In genomic region chr2:102294827-102295270, GRCm38 (mm10) we compare ENCODE assay signal across 10 mouse cellular contexts.
DNase-seq lines count a peak whose midpoint lies in the region; ATAC-seq lines count a peak whose summit lies in the region.
"Had no signal": no experiment of that assay in that cellular context is flagged by ENCODE, and none has a peak within 500 bp of the region (broad histone marks: within the 10 kb centered on the region; RNA-seq: fewer than 3 reads in every experiment).

No protein-coding gene starts in this region.

- 0 out of 2 replicates have a peak, but pooled peaks have one; percentile 23 for ATAC-seq in megakaryocyte, adult 5-6 weeks (ENCODE audit: poor library complexity, severe bottlenecking)
- ATAC-seq in liver, embryonic 11.5 days (replicated peaks; ENCODE audit: low FRiP score), result no peak
- no peak for ATAC-seq in hindbrain, embryonic 12.5 days (ENCODE audit: low FRiP score)
- ATAC-seq in midbrain, embryonic 15.5 days (replicated peaks), result no peak
- ATAC-seq: forebrain, embryonic 13.5 days had no signal

- peak; percentile 18 for DNase-seq in lung, postnatal 10 days
- DNase-seq in lung, adult 18-20 months, result no peak
- peak; percentile 29 for DNase-seq in embryo, embryonic 11.5 days (ENCODE audit: low read depth, low spot score)
- DNase-seq in heart, adult 9 months (ENCODE audit: low spot score in 2 of 2), result peak; percentile 61 to 76
- DNase-seq in liver, embryonic 11.5 days (ENCODE audit: low spot score), result no peak

- no peaks in the 10 kb centered on the region for H3K27me3 ChIP-seq in liver, embryonic 11.5 days (replicated peaks; ENCODE audit: control insufficient read depth, insufficient read depth, low read length)
- no peaks in the 10 kb centered on the region for H3K27me3 ChIP-seq in hindbrain, embryonic 12.5 days
- no peaks in the 10 kb centered on the region for H3K27me3 ChIP-seq in midbrain, embryonic 15.5 days (replicated peaks)
- H3K27me3 ChIP-seq: forebrain, embryonic 13.5 days; liver, embryonic 15.5 days had no signal

- H3K27ac ChIP-seq in liver, embryonic 11.5 days (ENCODE audit: low read depth, low read length), result no peak overlapping the region
- no peak overlapping the region for H3K27ac ChIP-seq in hindbrain, embryonic 12.5 days
- H3K27ac ChIP-seq in midbrain, embryonic 15.5 days, result no peak overlapping the region
- H3K27ac ChIP-seq: forebrain, embryonic 13.5 days; liver, embryonic 15.5 days had no signal

- no peak overlapping the region for H3K4me2 ChIP-seq in liver, embryonic 11.5 days
- no peak overlapping the region for H3K4me2 ChIP-seq in hindbrain, embryonic 12.5 days (replicated peaks)
- no peak overlapping the region for H3K4me2 ChIP-seq in midbrain, embryonic 15.5 days
- H3K4me2 ChIP-seq: forebrain, embryonic 13.5 days; liver, embryonic 15.5 days had no signal

- no peaks in the 10 kb centered on the region for H3K36me3 ChIP-seq in liver, embryonic 11.5 days (ENCODE audit: control insufficient read depth, insufficient read depth, low read length)
- no peaks in the 10 kb centered on the region for H3K36me3 ChIP-seq in hindbrain, embryonic 12.5 days
- H3K36me3 ChIP-seq in midbrain, embryonic 15.5 days (replicated peaks), result no peaks in the 10 kb centered on the region
- H3K36me3 ChIP-seq: liver, embryonic 15.5 days had no signal

- no peaks in the 10 kb centered on the region for H3K9me3 ChIP-seq in liver, embryonic 11.5 days (ENCODE audit: control insufficient read depth, low read length)
- no peaks in the 10 kb centered on the region for H3K9me3 ChIP-seq in hindbrain, embryonic 12.5 days (replicated peaks)
- no peaks in the 10 kb centered on the region for H3K9me3 ChIP-seq in midbrain, embryonic 15.5 days
- H3K9me3 ChIP-seq: forebrain, embryonic 13.5 days; liver, embryonic 15.5 days had no signal

- 47% methylated on average over 6 of the region's 6 CpGs for WGBS in liver, embryonic 11.5 days
- WGBS in hindbrain, embryonic 12.5 days, result 37% methylated on average over 6 of the region's 6 CpGs
- 32% methylated on average over 6 of the region's 6 CpGs for WGBS in midbrain, embryonic 15.5 days

- H3K4me3 ChIP-seq in liver, embryonic 11.5 days (ENCODE audit: low read depth, low read length), result no peak overlapping the region
- no peak overlapping the region for H3K4me3 ChIP-seq in hindbrain, embryonic 12.5 days
- no peak overlapping the region for H3K4me3 ChIP-seq in midbrain, embryonic 15.5 days
- H3K4me3 ChIP-seq: forebrain, embryonic 13.5 days; liver, embryonic 15.5 days had no signal

- H3K9ac ChIP-seq in liver, embryonic 11.5 days (ENCODE audit: low read depth, low read length), result no peak overlapping the region
- no peak overlapping the region for H3K9ac ChIP-seq in hindbrain, embryonic 12.5 days
- no peak overlapping the region for H3K9ac ChIP-seq in midbrain, embryonic 15.5 days
- H3K9ac ChIP-seq: forebrain, embryonic 13.5 days; liver, embryonic 15.5 days had no signal

- H3K4me1 ChIP-seq in liver, embryonic 11.5 days (replicated peaks; ENCODE audit: control insufficient read depth, insufficient read depth, low read length), result no peaks in the 10 kb centered on the region
- peaks cover 6% of the 10 kb centered on the region for H3K4me1 ChIP-seq in hindbrain, embryonic 12.5 days
- no peaks in the 10 kb centered on the region; the same call in 1 of the 2 replicates for H3K4me1 ChIP-seq in midbrain, embryonic 15.5 days
- H3K4me1 ChIP-seq: liver, embryonic 15.5 days had no signal

Comparison
In these comparisons a context has a peak if more than half of its experiments do, and no peak if none do; other contexts are left out.
1. DNase-seq: peak in lung, postnatal 10 days (single experiment), embryo, embryonic 11.5 days (single experiment) and heart, adult 9 months (2 of 2); none in lung, adult 18-20 months (0 of 2) and liver, embryonic 11.5 days (single experiment).